Mouse (Mus musculus) lung, embryonic 14.5 days (tissue): ENCODE data around the gene Rnf32. TPM values are rescaled to one million over a fixed set of nuclear protein-coding genes. Genes with fewer than 3 reads are reported as not detected.

Experiments used
- ATAC-seq: fragments of 200-750 bp; cut with Nextera tagmentation; 2 replicates; pipeline ENCODE4 v1.8.0; 2017; ENCODE audit warnings: mild to moderate bottlenecking, moderate TSS enrichment, moderate library complexity; ENCODE audit not compliant: insufficient read depth
- DNase-seq: peaks from one replicate; pipeline ENCODE4 v3.0.0-alpha.2; 2015
- H3K27ac ChIP-seq: fragments of 300-500 bp; sonication (generic); 2 replicates; pipeline ENCODE4 v1.5.1; 2014; ENCODE audit warnings: low read depth, mild to moderate bottlenecking, moderate library complexity
- H3K27me3 ChIP-seq: fragments of 300-500 bp; sonication (generic); 2 replicates; pipeline ENCODE4 v1.6.1; 2014; ENCODE audit warnings: low read length, control low read depth; ENCODE audit not compliant: insufficient read depth
- H3K36me3 ChIP-seq: fragments of 300-500 bp; sonication (generic); 2 replicates; pipeline ENCODE4 v1.6.1; 2014; ENCODE audit warnings: control low read depth; ENCODE audit not compliant: insufficient read depth
- H3K4me1 ChIP-seq: fragments of 300-500 bp; sonication (generic); 2 replicates; pipeline ENCODE4 v1.6.1; 2014; ENCODE audit warnings: antibody characterized with exemption, control low read depth; ENCODE audit not compliant: insufficient read depth
- H3K4me2 ChIP-seq: fragments of 300-500 bp; sonication (generic); 2 replicates; pipeline ENCODE4 v1.6.1; 2014; ENCODE audit warnings: mild to moderate bottlenecking
- H3K4me3 ChIP-seq: fragments of 300-500 bp; sonication (generic); 2 replicates; pipeline ENCODE4 v1.5.1; 2014; ENCODE audit warnings: low read depth, low read length
- H3K9ac ChIP-seq: fragments of 300-500 bp; sonication (generic); 2 replicates; pipeline ENCODE4 v1.6.1; 2014
- H3K9me3 ChIP-seq: fragments of 300-500 bp; sonication (generic); 2 replicates; pipeline ENCODE4 v1.6.1; 2016; ENCODE audit warnings: low read depth, low read length, control low read depth
- CTCF ChIP-seq: IDR thresholded peaks from 2 replicates; pipeline ENCODE4 v1.5.1; 2016; ENCODE audit warnings: antibody characterized with exemption, low read depth
- WGBS: fragments of 180-500 bp; shearing (Covaris S2); extraction: QIAGEN DNeasy Blood & Tissue Kit; methylation state at CpG from one replicate; pipeline ENCODE4 v1.1.7; 2014; 5-methylcytosine and 5-hydroxymethylcytosine counted together
- polyA plus RNA-seq: library from polyadenylated mRNA; unstranded; fragments of >200 nt; fragmentation: Nextera tagmentation; extraction: Ambion mirVana; gene quantifications from 2 replicates; pipeline ENCODE4 v1.2.1, GENCODE M21; 2014

Rnf32 gene
- polyA plus RNA-seq: 3.9 TPM in 2 replicates

- peak within 1 kb of the TSS; percentile 71 for H3K9ac ChIP-seq
- H3K4me1 ChIP-seq: 0 out of 2 replicates have a peak, but pooled peaks cover 3% of the 10 kb centered on the region
- H3K9me3 ChIP-seq: no peaks in the 10 kb centered on the region
- peak within 1 kb of the TSS; percentile 57 for H3K4me3 ChIP-seq
- no peaks in the 10 kb centered on the region for H3K27me3 ChIP-seq
- DNase-seq: peak; percentile 94
- peak within 1 kb of the TSS; percentile 88 for H3K27ac ChIP-seq
- peak; percentile 94 for ATAC-seq
- WGBS: under 1% methylated on average over 63 of the region's 70 CpGs
- H3K4me2 ChIP-seq: peak within 1 kb of the TSS; percentile 77
- no peaks in the 10 kb centered on the region for H3K36me3 ChIP-seq
- no peak for TF ChIP-seq CTCF
These were observed at the start of gene Rnf32 for GRCm38 (mm10) chr5:29195570-29196263. Gene Rnf32 (plus strand): TSS chr5:29195992.

- DNase-seq (peak; percentile 44), ATAC-seq (no peak; the same call in 1 of the 2 replicates)
- Histone ChIP-seq H3K27ac (no peak overlapping the region), H3K9me3 (no peaks in the 10 kb centered on the region), H3K4me2 (no peak overlapping the region), H3K4me3 (no peak overlapping the region), H3K36me3 (no peaks in the 10 kb centered on the region), H3K4me1 (no peaks in the 10 kb centered on the region), H3K27me3 (no peaks in the 10 kb centered on the region), H3K9ac (no peak overlapping the region)
- 37% methylated on average over 4 of the region's 4 CpGs for WGBS
- 0 out of 2 replicates have a peak, but pooled peaks have one; percentile 4 for TF ChIP-seq CTCF
These were observed 45.6 kb upstream of the Rnf32 start for GRCm38 (mm10) chr5:29150146-29150545.

GRCm38 (mm10) chr5:29159849-29160248, 35.9 kb upstream of the Rnf32 start:
- Histone ChIP-seq H3K27ac (no peak overlapping the region), H3K27me3 (no peaks in the 10 kb centered on the region), H3K9me3 (no peaks in the 10 kb centered on the region), H3K36me3 (no peaks in the 10 kb centered on the region), H3K9ac (no peak overlapping the region), H3K4me2 (no peak overlapping the region), H3K4me3 (no peak overlapping the region), H3K4me1 (no peaks in the 10 kb centered on the region)
- WGBS: 55% methylated on average over 1 of the region's 1 CpGs
- DNase-seq (no peak), ATAC-seq (no peak)
- TF ChIP-seq CTCF: no peak

- no peak overlapping the region for H3K9ac ChIP-seq
- no peak overlapping the region for H3K4me3 ChIP-seq
- no peaks in the 10 kb centered on the region for H3K36me3 ChIP-seq
- DNase-seq: peak; percentile 38
- no peak for TF ChIP-seq CTCF
- no peaks in the 10 kb centered on the region for H3K4me1 ChIP-seq
- H3K4me2 ChIP-seq: no peak overlapping the region
- H3K27me3 ChIP-seq: no peaks in the 10 kb centered on the region
- ATAC-seq: no peak
- H3K9me3 ChIP-seq: no peaks in the 10 kb centered on the region
- WGBS: 47% methylated on average over 2 of the region's 2 CpGs
- no peak overlapping the region for H3K27ac ChIP-seq
These were observed 28.8 kb upstream of the Rnf32 start for GRCm38 (mm10) chr5:29166947-29167346.

- TF ChIP-seq CTCF: no peak
- 83% methylated on average over 6 of the region's 6 CpGs for WGBS
- Histone ChIP-seq H3K9me3 (no peaks in the 10 kb centered on the region), H3K27ac (no peak overlapping the region), H3K36me3 (no peaks in the 10 kb centered on the region), H3K4me2 (no peak overlapping the region), H3K9ac (no peak overlapping the region), H3K4me1 (no peaks in the 10 kb centered on the region), H3K4me3 (no peak overlapping the region), H3K27me3 (no peaks in the 10 kb centered on the region)
- ATAC-seq (no peak), DNase-seq (no peak)
These were observed 25.6 kb upstream of the Rnf32 start for GRCm38 (mm10) chr5:29170193-29170592.

GRCm38 (mm10) chr5:29171165-29171564, 24.6 kb upstream of the Rnf32 start:
- TF ChIP-seq CTCF: no peak
- ATAC-seq (no peak), DNase-seq (no peak)
- H3K27ac ChIP-seq: no peak overlapping the region
- H3K4me3 ChIP-seq: no peak overlapping the region
- no peaks in the 10 kb centered on the region for H3K9me3 ChIP-seq
- H3K27me3 ChIP-seq: no peaks in the 10 kb centered on the region
- H3K4me1 ChIP-seq: no peaks in the 10 kb centered on the region
- H3K9ac ChIP-seq: no peak overlapping the region
- no peak overlapping the region for H3K4me2 ChIP-seq
- no peaks in the 10 kb centered on the region for H3K36me3 ChIP-seq

- no peak for ATAC-seq
- Histone ChIP-seq H3K9me3 (no peaks in the 10 kb centered on the region), H3K27me3 (no peaks in the 10 kb centered on the region), H3K36me3 (no peaks in the 10 kb centered on the region), H3K4me1 (no peaks in the 10 kb centered on the region), H3K9ac (no peak overlapping the region), H3K27ac (no peak overlapping the region), H3K4me2 (no peak overlapping the region), H3K4me3 (no peak overlapping the region)
- no peak for TF ChIP-seq CTCF
- DNase-seq: no peak
- WGBS: 59% methylated on average over 5 of the region's 5 CpGs
These were observed 9.0 kb upstream of the Rnf32 start for GRCm38 (mm10) chr5:29186798-29187197.
